Mouse (Mus musculus): ENCODE measurements around the gene Adipor1. TPM values are rescaled to one million over a fixed set of nuclear protein-coding genes. Genes with fewer than 3 reads are reported as not detected.

The Adipor1 gene
- polyA plus RNA-seq (2014; fragmentation: Nextera tagmentation; extraction: Ambion mirVana): 140 and 146 TPM in 2 replicates

- peak within 1 kb of the TSS; percentile 90 to 96 for H3K4me3 ChIP-seq (ENCODE audit: control insufficient read depth in 1 of 2, insufficient read depth in 1 of 2, low read depth in 1 of 2, low read length in 2 of 2)
- H3K36me3 ChIP-seq (ENCODE audit: control insufficient read depth, insufficient read depth, low read length): peaks cover 21% of the 10 kb centered on the region
- peak within 1 kb of the TSS; percentile 74 for H3K4me2 ChIP-seq (ENCODE audit: low read length)
- peak; percentile 99 for ATAC-seq (ENCODE audit: insufficient number of reproducible peaks, insufficient read depth, low FRiP score, low read depth)
- peak within 1 kb of the TSS; percentile 87 to 95 for H3K27ac ChIP-seq (replicated peaks in 1 of 2; ENCODE audit: control insufficient read depth in 1 of 2, insufficient read depth in 1 of 2, low read depth in 2 of 2, low read length in 2 of 2)
- WGBS: under 1% methylated on average over 71 of the region's 77 CpGs
- H3K27me3 ChIP-seq (ENCODE audit: control insufficient read depth, insufficient read depth, low read length): no peaks in the 10 kb centered on the region
- peak within 1 kb of the TSS; percentile 89 for H3K9ac ChIP-seq (ENCODE audit: low read length)
- H3K9me3 ChIP-seq (ENCODE audit: control insufficient read depth, low read length): no peaks in the 10 kb centered on the region
- H3K4me1 ChIP-seq (ENCODE audit: control insufficient read depth in 2 of 2, insufficient read depth in 2 of 2, low read length in 2 of 2): peaks cover 11 to 43% of the 10 kb centered on the region in 2 experiments
These were observed at the start of gene Adipor1 for GRCm38 (mm10) chr1:134415168-134415831. TSS of gene Adipor1 (plus strand) at chr1:134415378.

- no peak overlapping the region for H3K9ac ChIP-seq (ENCODE audit: low read length)
- peaks cover 3% of the 10 kb centered on the region for H3K36me3 ChIP-seq (ENCODE audit: control insufficient read depth, insufficient read depth, low read length)
- H3K27me3 ChIP-seq (ENCODE audit: control insufficient read depth, insufficient read depth, low read length): no peaks in the 10 kb centered on the region
- WGBS: 60% methylated on average over 5 of the region's 5 CpGs
- peaks cover 6% of the 10 kb centered on the region; the same call in 1 of the 2 replicates for H3K9me3 ChIP-seq (ENCODE audit: control insufficient read depth, low read length)
- H3K27ac ChIP-seq (replicated peaks in 1 of 2; ENCODE audit: control insufficient read depth in 1 of 2, insufficient read depth in 1 of 2, low read depth in 2 of 2, low read length in 2 of 2): no peak overlapping the region
- no peak for ATAC-seq (ENCODE audit: insufficient number of reproducible peaks, insufficient read depth, low FRiP score, low read depth)
- no peak overlapping the region for H3K4me2 ChIP-seq (ENCODE audit: low read length)
- H3K4me1 ChIP-seq (ENCODE audit: control insufficient read depth in 2 of 2, insufficient read depth in 2 of 2, low read length in 2 of 2): peaks cover 3 to 12% of the 10 kb centered on the region in 2 experiments; a peak in 3 of 4 replicates
- H3K4me3 ChIP-seq (ENCODE audit: control insufficient read depth in 1 of 2, insufficient read depth in 1 of 2, low read depth in 1 of 2, low read length in 2 of 2): no peak overlapping the region
These were observed 49.7 kb upstream of the Adipor1 start for GRCm38 (mm10) chr1:134365491-134365890.

- 49% methylated on average over 9 of the region's 9 CpGs for WGBS
These were observed 46.3 kb upstream of the Adipor1 start for GRCm38 (mm10) chr1:134368777-134369337.

GRCm38 (mm10) chr1:134374124-134374523 is 41.1 kb upstream of the Adipor1 start:
- ATAC-seq (ENCODE audit: insufficient number of reproducible peaks, insufficient read depth, low FRiP score, low read depth): no peak
- Histone ChIP-seq H3K4me3 (ENCODE audit: control insufficient read depth in 1 of 2, insufficient read depth in 1 of 2, low read depth in 1 of 2, low read length in 2 of 2) (no peak overlapping the region), H3K36me3 (ENCODE audit: control insufficient read depth, insufficient read depth, low read length) (no peaks in the 10 kb centered on the region), H3K4me1 (ENCODE audit: control insufficient read depth in 2 of 2, insufficient read depth in 2 of 2, low read length in 2 of 2) (no peaks in the 10 kb centered on the region), H3K4me2 (ENCODE audit: low read length) (no peak overlapping the region), H3K27me3 (ENCODE audit: control insufficient read depth, insufficient read depth, low read length) (no peaks in the 10 kb centered on the region), H3K9me3 (ENCODE audit: control insufficient read depth, low read length) (peaks cover 8% of the 10 kb centered on the region; the same call in 1 of the 2 replicates), H3K9ac (ENCODE audit: low read length) (no peak overlapping the region), H3K27ac (replicated peaks in 1 of 2; ENCODE audit: control insufficient read depth in 1 of 2, insufficient read depth in 1 of 2, low read depth in 2 of 2, low read length in 2 of 2) (no peak overlapping the region)
- WGBS: 62% methylated on average over 2 of the region's 2 CpGs

More at GRCm38 (mm10) chr1:134368777-134369337, 46.3 kb upstream of the Adipor1 start:
- Histone ChIP-seq H3K27me3 (ENCODE audit: control insufficient read depth, insufficient read depth, low read length) (no peaks in the 10 kb centered on the region), H3K27ac (replicated peaks in 1 of 2; ENCODE audit: control insufficient read depth in 1 of 2, insufficient read depth in 1 of 2, low read depth in 2 of 2, low read length in 2 of 2) (no peak overlapping the region), H3K4me2 (ENCODE audit: low read length) (no peak overlapping the region), H3K4me1 (ENCODE audit: control insufficient read depth in 2 of 2, insufficient read depth in 2 of 2, low read length in 2 of 2) (no peaks in the 10 kb centered on the region), H3K9me3 (ENCODE audit: control insufficient read depth, low read length) (peaks cover 8% of the 10 kb centered on the region; the same call in 1 of the 2 replicates), H3K36me3 (ENCODE audit: control insufficient read depth, insufficient read depth, low read length) (no peaks in the 10 kb centered on the region), H3K4me3 (ENCODE audit: control insufficient read depth in 1 of 2, insufficient read depth in 1 of 2, low read depth in 1 of 2, low read length in 2 of 2) (no peak overlapping the region), H3K9ac (ENCODE audit: low read length) (no peak overlapping the region)
- no peak for ATAC-seq (ENCODE audit: insufficient number of reproducible peaks, insufficient read depth, low FRiP score, low read depth)

GRCm38 (mm10) chr1:134381051-134381450 is 34.1 kb upstream of the Adipor1 start:
- ATAC-seq (ENCODE audit: insufficient number of reproducible peaks, insufficient read depth, low FRiP score, low read depth): no peak
- no peaks in the 10 kb centered on the region for H3K36me3 ChIP-seq (ENCODE audit: control insufficient read depth, insufficient read depth, low read length)
- no peak overlapping the region for H3K4me3 ChIP-seq (ENCODE audit: control insufficient read depth in 1 of 2, insufficient read depth in 1 of 2, low read depth in 1 of 2, low read length in 2 of 2)
- H3K4me2 ChIP-seq (ENCODE audit: low read length): no peak overlapping the region
- no peak overlapping the region for H3K27ac ChIP-seq (replicated peaks in 1 of 2; ENCODE audit: control insufficient read depth in 1 of 2, insufficient read depth in 1 of 2, low read depth in 2 of 2, low read length in 2 of 2)
- WGBS: 82% methylated on average over 2 of the region's 2 CpGs
- no peaks in the 10 kb centered on the region for H3K9me3 ChIP-seq (ENCODE audit: control insufficient read depth, low read length)
- H3K4me1 ChIP-seq (ENCODE audit: control insufficient read depth in 2 of 2, insufficient read depth in 2 of 2, low read length in 2 of 2): peaks cover 5 to 10% of the 10 kb centered on the region in 2 experiments
- no peak overlapping the region for H3K9ac ChIP-seq (ENCODE audit: low read length)
- no peaks in the 10 kb centered on the region for H3K27me3 ChIP-seq (ENCODE audit: control insufficient read depth, insufficient read depth, low read length)

GRCm38 (mm10) chr1:134381795-134382625 is 33.2 kb upstream of the Adipor1 start:
- H3K4me3 ChIP-seq (ENCODE audit: control insufficient read depth in 1 of 2, insufficient read depth in 1 of 2, low read depth in 1 of 2, low read length in 2 of 2): peak overlapping the region; percentile 32 to 42
- H3K36me3 ChIP-seq (ENCODE audit: control insufficient read depth, insufficient read depth, low read length): no peaks in the 10 kb centered on the region
- peaks cover 5 to 10% of the 10 kb centered on the region in 2 experiments for H3K4me1 ChIP-seq (ENCODE audit: control insufficient read depth in 2 of 2, insufficient read depth in 2 of 2, low read length in 2 of 2)
- no peaks in the 10 kb centered on the region for H3K9me3 ChIP-seq (ENCODE audit: control insufficient read depth, low read length)
- peak overlapping the region; percentile 68 for H3K4me2 ChIP-seq (ENCODE audit: low read length)
- no peak overlapping the region for H3K27ac ChIP-seq (replicated peaks in 1 of 2; ENCODE audit: control insufficient read depth in 1 of 2, insufficient read depth in 1 of 2, low read depth in 2 of 2, low read length in 2 of 2)
- H3K27me3 ChIP-seq (ENCODE audit: control insufficient read depth, insufficient read depth, low read length): no peaks in the 10 kb centered on the region
- 2% methylated on average over 19 of the region's 19 CpGs for WGBS
- no peak for ATAC-seq (ENCODE audit: insufficient number of reproducible peaks, insufficient read depth, low FRiP score, low read depth)
- H3K9ac ChIP-seq (ENCODE audit: low read length): peak overlapping the region; percentile 56

- Histone ChIP-seq H3K9me3 (ENCODE audit: control insufficient read depth, low read length) (no peaks in the 10 kb centered on the region), H3K4me1 (ENCODE audit: control insufficient read depth in 2 of 2, insufficient read depth in 2 of 2, low read length in 2 of 2) (peaks cover 5 to 10% of the 10 kb centered on the region in 2 experiments), H3K27me3 (ENCODE audit: control insufficient read depth, insufficient read depth, low read length) (no peaks in the 10 kb centered on the region), H3K4me3 (ENCODE audit: control insufficient read depth in 1 of 2, insufficient read depth in 1 of 2, low read depth in 1 of 2, low read length in 2 of 2) (no peak overlapping the region), H3K9ac (ENCODE audit: low read length) (no peak overlapping the region), H3K4me2 (ENCODE audit: low read length) (no peak overlapping the region), H3K36me3 (ENCODE audit: control insufficient read depth, insufficient read depth, low read length) (no peaks in the 10 kb centered on the region), H3K27ac (replicated peaks in 1 of 2; ENCODE audit: control insufficient read depth in 1 of 2, insufficient read depth in 1 of 2, low read depth in 2 of 2, low read length in 2 of 2) (no peak overlapping the region)
- WGBS: 81% methylated on average over 4 of the region's 4 CpGs
- ATAC-seq (ENCODE audit: insufficient number of reproducible peaks, insufficient read depth, low FRiP score, low read depth): no peak
These were observed 30.6 kb upstream of the Adipor1 start for GRCm38 (mm10) chr1:134384581-134384980.
